Mouse (Mus musculus) spleen, embryonic (tissue): ENCODE measurements at regions not wholly inside any gene's neighbourhood (a gene's known extent, or its start where the extent isn't known, plus 50 kb on each side); places are given as distances from the start of the nearest gene placed in this dataset.

Source experiments
- CTCF ChIA-PET: fragments of 350-600 bp; sonication (Branson Sonifier 250); formaldehyde crosslinking; loops from one replicate; lab custom pipeline; 2022; lab: Charles Lee

DNA sequence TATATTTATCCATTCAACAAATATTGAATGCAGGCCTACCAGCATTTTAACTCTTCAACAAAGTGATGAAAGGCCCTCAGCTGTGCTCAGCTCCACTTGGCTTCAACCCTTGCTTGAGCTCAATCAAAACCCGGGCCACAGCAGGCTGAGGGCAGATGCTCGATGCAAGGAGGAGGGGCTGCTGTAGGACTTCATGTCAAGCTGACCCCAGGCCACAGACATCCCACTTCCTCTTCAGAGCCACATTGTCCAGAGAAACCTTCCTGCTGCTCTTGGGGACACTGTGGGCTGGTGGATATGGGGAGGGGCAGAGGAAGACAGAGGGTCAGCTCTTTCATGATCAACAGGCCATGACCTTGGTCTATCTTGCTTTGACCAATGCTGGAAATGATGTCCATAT lies 299.7 kb downstream of the Bcl11a start:
- CTCF ChIA-PET, result no interaction called here

DNA sequence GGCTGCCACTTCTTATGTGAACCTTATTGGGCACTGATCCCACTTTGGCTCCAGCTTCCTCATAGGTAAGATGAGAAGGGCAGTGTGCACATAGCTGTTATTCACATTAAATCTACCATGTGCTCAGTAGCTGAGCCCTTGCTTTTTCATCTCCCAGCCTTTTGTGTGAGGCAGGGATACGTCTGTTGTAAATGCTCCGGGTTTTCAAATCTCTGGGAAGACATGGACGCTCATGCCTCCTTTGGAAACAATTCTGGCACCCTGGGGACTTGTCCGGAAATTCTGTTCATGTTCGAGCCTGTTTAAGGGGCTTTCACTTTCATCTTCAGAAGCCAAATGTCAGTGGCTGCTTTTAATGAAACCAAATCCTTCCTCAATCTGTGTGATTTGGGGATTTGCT lies 312.7 kb downstream of the Bcl11a start:
- CTCF ChIA-PET, result no interaction called here

DNA sequence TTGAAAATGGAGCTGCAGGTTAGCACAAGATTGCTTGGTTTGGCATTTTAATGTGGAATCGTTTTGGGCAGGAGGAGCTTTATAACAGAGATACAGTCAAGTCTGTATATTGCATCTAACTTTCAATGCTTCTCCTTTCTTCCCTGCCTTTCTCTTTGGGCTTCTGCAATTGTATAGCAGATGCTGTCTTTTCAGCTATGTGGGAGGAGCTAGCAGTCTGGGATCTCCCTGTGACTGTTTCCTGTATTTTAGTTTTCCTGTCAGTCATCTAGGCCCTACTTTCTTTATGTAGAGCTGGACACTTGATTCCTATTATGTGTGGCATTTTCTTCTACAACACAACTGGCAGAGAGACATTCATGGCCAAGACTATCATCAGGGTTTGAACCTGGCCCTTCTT lies 313.5 kb downstream of the Bcl11a start:
- CTCF ChIA-PET, result interaction anchor here (0.7 kb wide), 1 partner anchor 104 kb away, joined by 3 read pairs; no protein-coding TSS in a partner anchor

DNA sequence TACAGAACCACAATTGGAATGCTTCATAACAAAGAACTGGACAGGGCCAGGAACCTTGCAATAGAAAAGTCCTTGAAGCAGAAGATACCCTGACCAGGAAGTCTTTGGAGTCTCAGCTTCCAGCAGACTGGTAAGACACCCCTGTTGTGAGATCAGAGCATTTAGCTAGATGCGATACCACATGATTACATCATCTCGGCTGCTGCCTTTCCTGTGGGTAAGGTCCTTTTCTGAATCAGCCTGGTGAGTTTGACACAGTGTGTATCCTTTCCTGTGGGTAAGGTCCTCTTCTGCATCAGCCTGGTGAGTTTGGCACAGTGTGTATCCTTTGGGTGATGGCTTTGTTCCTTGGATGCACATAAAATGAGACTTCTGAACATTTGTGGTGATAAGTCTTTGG lies 317.6 kb downstream of the Bcl11a start:
- CTCF ChIA-PET, result no interaction called here

DNA sequence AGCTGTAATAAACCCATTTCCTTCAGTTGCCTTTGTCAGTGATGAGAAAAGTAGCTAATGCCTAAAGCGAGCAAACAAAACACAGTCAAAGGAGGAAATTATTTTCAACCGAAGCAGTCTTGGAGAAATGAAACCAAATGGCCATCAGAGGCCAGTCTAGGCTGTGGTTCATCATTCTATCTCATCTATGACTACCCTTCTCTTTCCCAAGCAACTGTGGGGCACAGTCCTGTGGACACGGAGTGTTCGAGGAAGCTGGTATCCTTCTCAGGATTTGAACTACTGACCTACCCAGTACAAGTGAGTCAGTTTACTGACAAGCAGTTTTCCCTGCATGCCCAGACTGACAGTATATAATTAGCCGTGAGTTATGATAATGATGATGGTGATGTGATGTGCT lies 319.1 kb downstream of the Bcl11a start:
- CTCF ChIA-PET, result no interaction called here

DNA sequence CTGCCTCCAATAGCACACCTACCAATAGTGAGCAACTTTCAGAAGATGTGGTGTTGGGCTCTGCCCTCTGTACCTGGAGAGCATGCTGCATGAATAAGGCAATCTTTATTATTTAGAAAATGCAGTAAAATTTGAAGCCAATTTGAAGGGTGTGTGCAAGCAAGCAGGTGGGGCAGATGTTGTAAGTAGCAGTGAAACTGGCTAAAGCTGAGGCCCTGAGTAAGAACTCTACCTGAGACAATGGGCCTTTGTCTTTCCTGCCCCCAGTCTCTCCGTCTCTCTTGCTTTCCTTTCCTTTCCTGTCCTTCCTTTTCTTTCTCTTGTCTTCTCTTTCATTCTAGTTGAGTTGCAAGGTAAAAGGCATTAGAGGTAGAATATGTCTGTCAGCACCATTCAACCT lies 319.9 kb downstream of the Bcl11a start:
- CTCF ChIA-PET, result no interaction called here

DNA sequence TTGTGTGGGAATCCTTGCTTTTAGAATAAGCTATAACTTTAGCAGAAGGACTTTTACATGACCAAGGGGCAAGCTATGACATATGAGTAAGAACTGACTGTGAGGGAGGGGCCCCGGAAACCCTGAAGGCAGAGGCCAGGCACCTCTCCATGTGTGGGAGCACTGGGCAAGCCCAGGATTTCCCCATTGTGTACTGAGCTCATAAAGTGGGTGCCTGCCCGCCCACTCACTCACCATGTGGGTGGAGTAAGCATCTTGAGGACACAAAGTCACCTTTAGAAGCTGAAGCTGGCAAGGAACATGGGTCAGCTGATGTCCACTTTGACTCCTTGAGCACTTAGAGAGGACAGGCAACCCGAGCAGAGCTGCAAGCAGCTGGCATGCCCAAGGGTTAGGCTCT lies 323.3 kb downstream of the Bcl11a start:
- CTCF ChIA-PET, result interaction anchor here (0.6 kb wide), 1 partner anchor 15 kb away, joined by 5 read pairs; no protein-coding TSS in a partner anchor

DNA sequence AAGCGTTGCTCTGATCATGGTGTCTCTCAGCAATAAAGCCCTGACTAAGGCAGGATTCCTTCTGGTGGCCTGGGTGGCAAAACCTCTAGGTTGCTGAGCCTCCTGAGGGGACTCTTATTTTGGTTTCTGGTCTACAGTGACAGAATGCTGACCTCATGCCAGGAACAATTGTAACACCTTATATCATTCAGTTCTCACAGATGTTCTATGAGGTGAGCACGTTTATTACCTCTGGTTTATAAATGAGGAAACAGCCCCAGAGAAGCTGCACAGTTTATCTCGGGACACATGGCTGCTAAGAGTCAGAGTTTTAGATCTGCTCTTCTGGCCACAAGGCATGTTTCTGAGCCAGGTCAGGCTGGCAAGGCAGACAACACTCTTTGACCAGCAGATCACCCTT lies 324.3 kb downstream of the Bcl11a start:
- CTCF ChIA-PET, result interaction anchor here (0.6 to 0.7 kb wide), 2 partner anchors 23 to 321 kb away, joined by 3 to 5 read pairs; no protein-coding TSS in a partner anchor

DNA sequence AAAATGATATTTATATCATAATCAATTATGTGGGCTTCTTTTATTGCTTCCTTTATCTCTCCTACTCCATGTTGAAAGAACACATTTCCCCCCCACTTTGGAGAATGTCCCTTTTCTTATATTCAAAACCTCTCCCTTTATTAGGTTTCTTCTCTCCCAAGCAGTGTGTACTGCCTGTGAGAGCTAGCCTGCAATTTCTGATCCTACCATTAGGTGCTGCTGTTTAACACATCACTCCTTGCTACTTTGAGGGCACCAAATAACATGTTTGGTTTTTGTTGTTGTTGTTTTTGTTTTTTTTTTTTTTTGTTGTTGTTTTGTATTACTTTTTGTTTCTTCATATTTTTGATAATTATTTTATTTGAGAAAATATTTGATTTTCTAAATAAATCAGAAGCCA lies 336.9 kb downstream of the Bcl11a start:
- CTCF ChIA-PET, result interaction anchor here (0.7 kb wide), 1 partner anchor 23 kb away, joined by 9 read pairs; no protein-coding TSS in a partner anchor

DNA sequence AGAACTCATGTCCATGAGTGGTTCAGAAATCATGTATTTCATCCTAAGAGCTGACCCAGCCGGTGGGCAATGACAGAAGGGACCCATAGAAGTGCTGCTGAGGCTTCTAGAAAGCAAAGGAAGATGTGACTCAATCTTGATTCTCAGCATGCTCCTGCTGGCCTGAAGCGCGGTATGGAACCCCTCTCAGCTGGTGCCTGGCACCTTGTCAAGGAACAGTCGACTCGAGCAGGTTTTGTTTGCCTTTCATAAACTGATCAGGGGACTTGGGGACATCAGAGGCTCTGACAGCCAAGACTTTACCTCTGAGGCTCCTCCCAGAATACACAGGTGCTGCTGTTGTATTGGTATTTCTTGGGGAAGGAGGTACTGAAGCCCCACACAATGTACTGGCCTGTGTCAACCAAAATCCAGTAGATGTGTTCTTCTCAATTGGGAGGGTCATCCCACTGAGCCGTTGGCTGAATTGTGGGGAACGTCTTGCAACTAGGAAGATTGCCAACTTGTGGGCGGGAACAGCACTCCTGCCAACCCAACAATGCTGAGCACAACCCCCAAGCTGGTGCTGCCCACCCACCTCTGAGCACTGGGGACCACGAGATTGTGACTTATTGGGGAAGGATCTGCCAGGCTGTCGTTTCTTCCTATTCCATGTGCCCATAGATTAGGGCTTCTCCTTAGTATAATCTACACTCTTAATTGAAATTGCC lies 344.4 kb downstream of the Bcl11a start:
- CTCF ChIA-PET, result no interaction called here

DNA sequence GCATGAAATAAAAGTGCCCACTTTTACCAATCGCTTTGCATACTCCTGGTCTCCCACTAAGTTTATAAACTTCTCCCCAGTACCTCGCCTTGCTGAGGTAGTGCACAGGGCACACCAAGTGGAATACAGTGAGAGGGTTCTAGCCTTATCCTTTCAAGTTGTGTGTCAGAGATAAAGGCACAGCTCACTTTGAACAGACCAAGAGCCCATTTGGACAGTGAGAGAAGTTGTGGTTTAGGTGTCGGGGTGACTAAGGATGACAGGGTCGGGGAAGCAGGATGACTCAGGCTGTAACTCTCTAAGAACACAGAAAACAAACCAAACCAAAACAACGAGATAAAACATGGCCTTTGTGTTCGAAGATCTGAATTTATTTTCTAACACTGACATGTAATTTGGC lies 345.4 kb downstream of the Bcl11a start:
- CTCF ChIA-PET, result no interaction called here

DNA sequence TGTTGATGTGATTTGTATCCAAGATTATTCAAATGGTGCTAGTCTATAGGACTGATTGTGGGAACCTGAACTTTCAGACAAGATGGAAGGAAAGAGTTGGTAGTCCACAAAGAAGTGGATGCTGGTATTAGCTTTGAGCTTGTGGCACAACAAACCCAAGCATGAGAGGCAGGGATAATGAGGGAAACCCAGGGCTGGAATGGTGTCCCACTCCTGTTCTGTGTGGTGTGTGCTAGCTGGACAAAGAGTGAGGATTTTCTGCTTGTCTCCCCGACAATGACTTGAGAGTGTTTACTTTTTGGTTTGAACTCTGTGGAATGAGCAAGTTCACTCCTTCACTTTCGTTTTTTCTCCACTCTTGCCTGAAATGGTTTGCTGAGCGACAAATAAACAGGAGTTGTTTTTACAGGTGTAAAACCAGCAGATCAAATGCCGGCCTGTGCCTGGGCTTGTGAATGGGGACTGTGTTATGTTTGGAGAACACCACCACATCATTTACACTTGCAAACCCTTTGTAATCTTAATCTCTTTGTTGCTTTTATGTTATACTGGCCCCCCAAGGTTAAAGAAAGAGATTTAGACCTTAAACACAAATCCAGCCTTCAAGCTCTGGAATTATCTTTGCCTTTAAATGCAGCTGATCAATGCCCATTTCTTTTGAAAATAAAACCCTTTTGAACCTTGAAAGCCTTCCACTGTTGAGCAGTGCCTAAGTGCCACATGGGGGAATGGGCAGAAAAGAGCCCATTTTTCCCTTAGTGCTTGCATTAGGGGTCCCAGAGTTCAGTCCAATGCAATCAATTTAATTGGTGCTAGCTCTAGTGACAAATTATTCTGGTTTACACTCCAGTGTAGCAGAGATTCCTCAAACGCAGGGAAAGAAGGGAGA lies 349.4 kb downstream of the Bcl11a start:
- CTCF ChIA-PET, result no interaction called here

DNA sequence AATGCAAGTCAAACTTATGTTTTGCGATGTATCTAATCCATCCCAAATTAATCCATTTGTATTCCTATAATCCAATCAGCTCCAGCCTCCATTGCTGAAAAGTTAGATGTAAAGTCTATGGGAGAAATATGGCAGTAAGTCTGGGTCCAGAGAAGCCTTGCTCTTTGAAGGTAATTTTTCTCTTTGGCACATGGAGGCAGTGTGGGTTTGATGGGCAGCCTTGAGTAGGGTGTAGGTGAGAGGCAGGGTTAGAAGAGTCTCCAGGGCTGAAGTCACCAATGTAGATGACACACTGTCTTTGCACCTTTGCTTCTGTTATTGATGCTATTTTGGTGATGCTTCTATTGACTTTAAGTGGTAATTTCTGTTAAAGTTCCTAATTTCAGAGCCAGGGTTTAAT lies 370.8 kb downstream of the Bcl11a start:
- CTCF ChIA-PET, result no interaction called here

DNA sequence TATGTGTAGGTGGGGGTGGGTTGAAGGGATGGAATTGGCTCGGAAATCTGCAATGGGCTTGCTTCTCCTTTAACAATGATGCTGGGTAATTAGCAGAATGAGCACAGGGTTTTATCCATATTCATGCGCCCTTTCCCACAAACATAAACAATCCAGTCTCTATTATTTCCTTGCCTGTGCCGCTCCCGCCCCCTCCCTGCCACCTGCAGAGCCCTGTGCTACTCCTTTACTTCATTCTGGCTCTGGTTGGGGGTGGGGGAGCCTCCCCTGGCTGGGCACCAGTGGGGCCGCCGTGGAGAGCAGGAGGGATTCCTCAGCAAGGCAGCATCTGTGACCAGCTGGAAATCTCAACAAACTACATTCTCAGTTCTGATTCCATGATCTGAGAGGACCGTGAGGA lies 374.4 kb downstream of the Bcl11a start:
- CTCF ChIA-PET, result no interaction called here

DNA sequence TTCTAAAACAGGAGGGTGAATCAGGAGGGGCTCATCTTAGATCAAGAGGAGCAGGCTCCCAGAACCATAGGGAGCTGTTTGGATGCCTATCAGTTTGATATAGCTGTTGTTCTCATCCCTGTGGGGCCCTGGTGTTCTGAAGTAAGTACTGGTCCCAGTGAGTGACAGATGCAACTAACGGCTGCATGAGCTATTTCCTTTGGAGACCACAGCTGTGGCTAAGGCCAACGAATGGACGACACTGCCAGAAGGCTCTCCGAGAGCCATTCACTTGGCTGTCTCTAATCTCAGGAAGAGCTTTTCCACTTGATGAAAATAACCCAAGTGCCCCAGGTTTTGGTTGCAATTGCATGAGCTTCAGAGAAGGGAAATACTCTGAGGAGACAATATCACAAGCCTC lies 386.8 kb downstream of the Bcl11a start:
- CTCF ChIA-PET, result no interaction called here

DNA sequence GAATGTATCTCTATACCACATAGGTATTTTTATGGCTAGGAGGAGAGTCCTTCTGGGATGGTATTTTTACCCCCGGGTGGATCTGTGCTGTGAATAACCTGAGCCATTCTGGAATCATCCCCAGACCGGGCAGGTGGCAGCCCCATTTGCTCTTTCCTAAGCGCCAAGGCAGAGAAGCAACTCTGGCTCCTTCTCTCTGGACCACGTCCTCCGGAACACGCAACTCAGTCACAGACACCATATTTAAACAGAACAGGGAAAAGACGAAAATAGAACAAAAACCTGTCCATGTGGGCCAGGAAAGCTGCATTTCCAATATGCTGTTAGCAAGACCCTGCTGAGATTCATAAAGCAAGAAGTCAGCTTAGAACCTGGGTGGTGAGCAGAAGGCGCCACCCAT lies 389.6 kb downstream of the Bcl11a start:
- CTCF ChIA-PET, result no interaction called here

DNA sequence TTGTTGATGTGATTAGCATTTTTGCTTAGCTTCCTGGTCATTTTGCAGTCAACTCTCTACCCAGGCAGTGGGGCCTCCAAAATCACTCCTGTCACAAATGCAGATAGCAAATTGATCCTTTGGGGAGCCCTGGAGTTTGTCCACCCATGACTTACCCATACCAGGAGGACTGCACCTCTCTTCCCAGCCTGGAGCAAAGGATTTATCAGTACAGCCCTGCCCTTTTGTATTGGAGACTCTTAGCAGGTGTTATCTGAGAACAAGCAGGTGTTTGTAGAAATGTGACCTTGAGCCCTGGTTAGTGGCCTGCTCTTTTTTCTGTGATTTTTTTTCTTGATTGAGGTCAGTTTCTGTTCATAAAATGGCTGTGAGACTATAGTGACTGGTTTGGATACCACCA lies 392.6 kb downstream of the Bcl11a start:
- CTCF ChIA-PET, result no interaction called here

DNA sequence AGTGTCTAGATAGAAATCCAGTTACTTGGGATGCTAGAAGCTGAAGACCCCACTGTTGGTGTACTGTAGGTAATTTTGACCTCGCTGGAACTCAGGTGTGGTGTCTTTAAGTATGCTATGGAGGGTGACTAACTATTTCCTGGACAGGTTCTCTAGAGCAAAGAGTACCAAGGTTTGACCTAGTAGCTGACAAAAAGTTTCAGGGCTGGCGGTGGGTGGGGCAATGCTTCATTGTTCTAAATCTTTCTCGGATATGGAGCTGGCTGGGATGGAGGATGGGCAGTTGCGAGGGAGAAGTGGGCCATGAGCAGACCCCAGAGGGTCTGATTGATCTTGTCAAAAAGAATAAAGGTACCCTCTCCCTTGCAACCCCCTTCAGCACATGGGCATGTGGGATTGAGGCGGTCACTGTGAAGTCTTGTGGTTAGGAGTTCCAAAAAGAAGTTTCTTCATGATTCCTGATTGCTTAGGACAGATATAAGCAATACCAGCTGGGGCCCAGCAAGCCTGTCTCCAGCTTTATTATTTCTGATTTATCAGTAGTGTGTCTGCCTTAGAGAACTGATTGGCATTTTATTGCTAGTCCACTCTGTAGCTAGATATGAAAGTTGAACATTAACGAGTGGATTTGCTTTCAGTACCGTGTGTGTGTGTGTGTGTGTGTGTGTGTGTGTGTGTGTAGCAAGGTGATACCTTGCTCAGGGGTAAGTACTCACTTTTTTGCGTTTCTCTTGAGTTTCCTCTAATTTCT lies 394.9 kb downstream of the Bcl11a start:
- CTCF ChIA-PET, result no interaction called here

DNA sequence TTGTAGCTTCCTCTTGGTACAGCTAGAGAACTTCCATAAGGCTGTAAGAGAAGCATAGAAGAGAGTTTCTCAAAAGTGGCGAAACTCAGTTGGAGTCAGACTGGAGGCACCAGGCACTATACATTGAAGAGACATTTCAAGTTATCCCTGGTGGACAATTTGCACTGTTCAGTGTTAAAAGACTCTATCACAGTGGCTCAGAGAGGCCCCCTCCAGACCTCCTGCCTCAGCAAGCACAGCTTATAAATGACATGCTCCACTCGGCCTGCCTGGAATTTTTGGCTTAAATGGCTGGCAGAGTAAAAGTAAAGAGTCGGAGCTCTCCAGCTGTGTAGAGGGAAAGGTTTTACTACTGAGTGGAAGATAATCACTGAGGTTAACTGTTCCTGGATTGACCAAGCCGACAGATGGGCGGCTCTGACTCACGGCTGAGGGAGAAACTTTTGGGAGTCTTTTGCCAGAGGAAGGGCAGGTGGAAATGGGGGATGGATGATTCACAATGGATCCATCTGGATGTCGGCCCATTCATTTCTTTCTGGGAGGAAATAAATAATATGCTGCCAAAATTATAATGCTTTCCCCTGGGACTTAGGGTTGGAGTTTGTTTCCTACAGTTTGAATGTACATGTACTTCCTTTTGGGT lies 395.6 kb downstream of the Bcl11a start:
- CTCF ChIA-PET, result no interaction called here

DNA sequence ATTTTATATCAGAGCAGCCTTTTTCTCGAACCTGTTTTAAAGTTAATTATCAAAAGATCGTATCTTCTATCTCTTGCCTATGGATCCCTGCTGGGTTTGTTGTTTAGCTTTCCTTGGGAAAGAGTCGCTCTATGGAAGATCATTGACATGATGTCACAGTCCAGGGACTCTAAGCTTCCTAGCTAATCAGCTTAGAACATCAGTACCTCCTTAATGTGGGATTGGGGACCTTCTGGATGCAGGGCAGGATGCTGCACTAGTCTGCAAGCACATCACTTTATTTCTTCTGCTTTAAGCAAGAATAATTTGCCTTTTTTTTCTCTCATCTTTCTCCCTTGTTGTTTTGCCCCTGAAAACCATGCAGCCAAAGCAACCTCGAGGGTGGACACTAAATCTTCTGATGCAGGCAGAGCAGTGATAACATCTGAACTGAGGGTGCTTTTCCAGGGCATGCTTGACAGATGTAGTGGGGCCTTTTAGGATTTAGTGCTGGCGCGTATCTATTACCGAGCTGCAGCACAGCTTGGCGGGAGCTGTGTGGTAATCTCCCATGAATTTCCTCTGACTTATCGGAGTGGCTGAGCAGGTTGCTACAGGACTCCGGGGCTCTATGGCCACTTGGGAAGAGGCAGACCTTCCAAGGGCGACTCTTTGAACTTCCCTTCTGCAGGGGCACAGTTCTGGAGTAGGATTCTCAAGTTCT lies 425.0 kb downstream of the Bcl11a start:
- CTCF ChIA-PET, result interaction anchor here (0.6 kb wide), 1 partner anchor 183 kb away, joined by 4 read pairs; no protein-coding TSS in a partner anchor

DNA sequence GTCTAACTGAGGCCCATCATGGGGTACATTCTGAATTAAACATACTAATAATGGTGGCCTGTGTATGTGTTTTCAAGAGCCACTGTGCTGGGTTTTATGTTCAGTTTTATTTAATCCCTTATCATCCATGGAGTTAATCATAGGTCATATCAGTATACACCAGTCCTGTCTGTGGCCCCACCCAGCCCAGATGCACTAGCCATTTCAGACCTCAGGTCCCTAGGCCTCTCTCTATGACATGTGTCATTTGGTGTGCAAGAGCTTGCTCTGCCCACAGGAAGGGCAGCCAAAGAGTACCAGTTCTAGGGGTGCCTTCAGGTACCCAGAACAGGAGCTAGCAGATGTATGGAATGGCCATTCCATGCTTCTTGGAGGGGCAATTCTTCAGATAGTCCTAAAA lies 437.7 kb downstream of the Bcl11a start:
- CTCF ChIA-PET, result no interaction called here
